Mouse (Mus musculus): Measurements from ENCODE around the gene Rnase11. TPM values are rescaled to one million over a fixed set of nuclear protein-coding genes. Genes with fewer than 3 reads are reported as not detected.

Gene Rnase11
- polyA plus RNA-seq, 1 experiment, result not detected

- TF ChIP-seq POLR2AphosphoS2 (IDR thresholded peaks at IDR 0.05; ENCODE audit: insufficient read length, low read depth) (no peak), TCF12 (IDR thresholded peaks at IDR 0.05; ENCODE audit: insufficient read depth, poor library complexity, severe bottlenecking) (no peak), SRF (IDR thresholded peaks at IDR 0.05; ENCODE audit: control insufficient read depth, insufficient read length, low read depth) (no peak), E2F4 (IDR thresholded peaks at IDR 0.05; ENCODE audit: insufficient read depth) (no peak)
- no peaks in the 10 kb centered on the region for H3K27me3 ChIP-seq (ENCODE audit: control insufficient read depth, insufficient read depth, insufficient read length)
- H3ac ChIP-seq (ENCODE audit: control insufficient read depth, insufficient read length), result no peak overlapping the region
- H3K4me3 ChIP-seq, result no peak overlapping the region
- no peak overlapping the region for H3K4me2 ChIP-seq (ENCODE audit: low read depth)
- H3K36me3 ChIP-seq (ENCODE audit: control insufficient read depth, insufficient read depth), result no peaks in the 10 kb centered on the region
- no peaks in the 10 kb centered on the region for H3K79me2 ChIP-seq (ENCODE audit: control insufficient read depth, insufficient read depth)
Measured at GRCm38 (mm10) chr14:51060761-51061160, 10.8 kb upstream of the Rnase11 start.

GRCm38 (mm10) chr14:51057401-51057831 is 7.5 kb upstream of the Rnase11 start, which contains the start of gene Rnase12:
Rnase12 (minus strand) TSS chr14:51057661.
- H3K4me2 ChIP-seq (ENCODE audit: low read depth), result no peak within 1 kb of the TSS
- no peaks in the 10 kb centered on the region for H3K27me3 ChIP-seq (ENCODE audit: control insufficient read depth, insufficient read depth, insufficient read length)
- TF ChIP-seq MYOD1 (IDR thresholded peaks at IDR 0.05; ENCODE audit: control insufficient read depth in 1 of 3, insufficient read length in 2 of 3, low read depth in 2 of 3) (no peak), SRF (IDR thresholded peaks at IDR 0.05; ENCODE audit: control insufficient read depth, insufficient read length, low read depth) (no peak), MAX (IDR thresholded peaks at IDR 0.05; ENCODE audit: low read depth) (no peak), MYOG (IDR thresholded peaks at IDR 0.05; ENCODE audit: control insufficient read depth in 1 of 3, insufficient read depth in 1 of 3, insufficient read length in 2 of 3, low read depth in 2 of 3) (no peak), POLR2A (IDR thresholded peaks at IDR 0.05; ENCODE audit: insufficient read length, low read depth) (no peak), USF1 (IDR thresholded peaks at IDR 0.05; ENCODE audit: low read depth) (no peak), POLR2AphosphoS2 (IDR thresholded peaks at IDR 0.05; ENCODE audit: insufficient read length, low read depth) (no peak), REST (IDR thresholded peaks at IDR 0.05; ENCODE audit: insufficient read depth, insufficient read length) (no peak), E2F4 (IDR thresholded peaks at IDR 0.05; ENCODE audit: insufficient read depth) (no peak), TCF3 (IDR thresholded peaks at IDR 0.05; ENCODE audit: insufficient read length, low read depth) (no peak), TCF12 (IDR thresholded peaks at IDR 0.05; ENCODE audit: insufficient read depth, poor library complexity, severe bottlenecking) (no peak), CEBPB (IDR thresholded peaks at IDR 0.05; ENCODE audit: insufficient read depth, poor library complexity, severe bottlenecking) (no peak)
- H3ac ChIP-seq (ENCODE audit: control insufficient read depth, insufficient read length), result no peak within 1 kb of the TSS
- H3K79me2 ChIP-seq (ENCODE audit: control insufficient read depth, insufficient read depth), result no peaks in the 10 kb centered on the region
- no peaks in the 10 kb centered on the region for H3K36me3 ChIP-seq (ENCODE audit: control insufficient read depth, insufficient read depth)
- H3K4me3 ChIP-seq, result no peak within 1 kb of the TSS

GRCm38 (mm10) chr14:51054243-51055237 is 4.6 kb upstream of the Rnase11 start:
- Histone ChIP-seq H3K36me3 (ENCODE audit: control insufficient read depth, insufficient read depth) (no peaks in the 10 kb centered on the region), H3K4me2 (ENCODE audit: low read depth) (no peak overlapping the region), H3K4me3 (no peak overlapping the region), H3K79me2 (ENCODE audit: control insufficient read depth, insufficient read depth) (no peaks in the 10 kb centered on the region), H3K27me3 (ENCODE audit: control insufficient read depth, insufficient read depth, insufficient read length) (no peaks in the 10 kb centered on the region), H3ac (ENCODE audit: control insufficient read depth, insufficient read length) (no peak overlapping the region)
- TF ChIP-seq TCF12 (IDR thresholded peaks at IDR 0.05; ENCODE audit: insufficient read depth, poor library complexity, severe bottlenecking) (no peak), POLR2AphosphoS2 (IDR thresholded peaks at IDR 0.05; ENCODE audit: insufficient read length, low read depth) (no peak), CEBPB (IDR thresholded peaks at IDR 0.05; ENCODE audit: insufficient read depth, poor library complexity, severe bottlenecking) (no peak), USF1 (IDR thresholded peaks at IDR 0.05; ENCODE audit: low read depth) (no peak), TCF3 (IDR thresholded peaks at IDR 0.05; ENCODE audit: insufficient read length, low read depth) (no peak)

- Histone ChIP-seq H3K27me3 (ENCODE audit: control insufficient read depth, insufficient read depth, insufficient read length) (no peaks in the 10 kb centered on the region), H3K79me2 (ENCODE audit: control insufficient read depth, insufficient read depth) (no peaks in the 10 kb centered on the region), H3K4me2 (ENCODE audit: low read depth) (no peak overlapping the region), H3ac (ENCODE audit: control insufficient read depth, insufficient read length) (no peak overlapping the region), H3K4me3 (no peak overlapping the region), H3K36me3 (ENCODE audit: control insufficient read depth, insufficient read depth) (no peaks in the 10 kb centered on the region)
- TF ChIP-seq MYOG (IDR thresholded peaks at IDR 0.05; ENCODE audit: control insufficient read depth in 1 of 3, insufficient read depth in 1 of 3, insufficient read length in 2 of 3, low read depth in 2 of 3) (no peak), CEBPB (IDR thresholded peaks at IDR 0.05; ENCODE audit: insufficient read depth, poor library complexity, severe bottlenecking) (no peak), E2F4 (IDR thresholded peaks at IDR 0.05; ENCODE audit: insufficient read depth) (no peak), SRF (IDR thresholded peaks at IDR 0.05; ENCODE audit: control insufficient read depth, insufficient read length, low read depth) (no peak), REST (IDR thresholded peaks at IDR 0.05; ENCODE audit: insufficient read depth, insufficient read length) (no peak), POLR2A (IDR thresholded peaks at IDR 0.05; ENCODE audit: insufficient read length, low read depth) (no peak)
Measured at GRCm38 (mm10) chr14:51053176-51053575, 3.2 kb upstream of the Rnase11 start.

- H3K27me3 ChIP-seq (ENCODE audit: control insufficient read depth, insufficient read depth, insufficient read length), result no peaks in the 10 kb centered on the region
- no peak overlapping the region for H3K4me3 ChIP-seq
- no peak for TF ChIP-seq MAX (IDR thresholded peaks at IDR 0.05; ENCODE audit: low read depth)
- TF ChIP-seq TCF3 (IDR thresholded peaks at IDR 0.05; ENCODE audit: insufficient read length, low read depth), result no peak
- TF ChIP-seq SRF (IDR thresholded peaks at IDR 0.05; ENCODE audit: control insufficient read depth, insufficient read length, low read depth), result no peak
- TF ChIP-seq CEBPB (IDR thresholded peaks at IDR 0.05; ENCODE audit: insufficient read depth, poor library complexity, severe bottlenecking), result no peak
- no peak for TF ChIP-seq MYOD1 (IDR thresholded peaks at IDR 0.05; ENCODE audit: control insufficient read depth in 1 of 3, insufficient read length in 2 of 3, low read depth in 2 of 3)
- TF ChIP-seq TCF12 (IDR thresholded peaks at IDR 0.05; ENCODE audit: insufficient read depth, poor library complexity, severe bottlenecking), result no peak
- no peak for TF ChIP-seq E2F4 (IDR thresholded peaks at IDR 0.05; ENCODE audit: insufficient read depth)
- no peak for TF ChIP-seq REST (IDR thresholded peaks at IDR 0.05; ENCODE audit: insufficient read depth, insufficient read length)
- TF ChIP-seq MYOG (IDR thresholded peaks at IDR 0.05; ENCODE audit: control insufficient read depth in 1 of 3, insufficient read depth in 1 of 3, insufficient read length in 2 of 3, low read depth in 2 of 3), result no peak
- TF ChIP-seq POLR2A (IDR thresholded peaks at IDR 0.05; ENCODE audit: insufficient read length, low read depth), result no peak
- no peak for TF ChIP-seq POLR2AphosphoS2 (IDR thresholded peaks at IDR 0.05; ENCODE audit: insufficient read length, low read depth)
- no peak for TF ChIP-seq USF1 (IDR thresholded peaks at IDR 0.05; ENCODE audit: low read depth)
- H3K4me2 ChIP-seq (ENCODE audit: low read depth), result no peak overlapping the region
- H3ac ChIP-seq (ENCODE audit: control insufficient read depth, insufficient read length), result no peak overlapping the region
- H3K36me3 ChIP-seq (ENCODE audit: control insufficient read depth, insufficient read depth), result no peaks in the 10 kb centered on the region
- no peaks in the 10 kb centered on the region for H3K79me2 ChIP-seq (ENCODE audit: control insufficient read depth, insufficient read depth)
Measured at GRCm38 (mm10) chr14:51051941-51052340, 2.0 kb upstream of the Rnase11 start.

All from myocyte (in vitro differentiated cells).